Mouse (Mus musculus) adrenal gland, postnatal 10 days (tissue): ENCODE measurements around the gene Gm20721. TPM values are rescaled to one million over a fixed set of nuclear protein-coding genes. Genes with fewer than 3 reads are reported as not detected.

Source experiments
- DNase-seq: peaks from one replicate; pipeline ENCODE4 v3.0.0; 2021; ENCODE audit warnings: mixed read lengths
- total RNA-seq, 2 experiments: library from RNA; stranded (reverse); gene quantifications; 2 replicates each; pipeline ENCODE4 v1.2.3; 2021

The Gm20721 gene
- total RNA-seq, 2 experiments from 2014 or later = 6.2 to 6.8 TPM

- no peak for DNase-seq
Observed at GRCm38 (mm10) chr2:174298471-174298870, 48.0 kb downstream of the Gm20721 start.

- no peak for DNase-seq
Observed at GRCm38 (mm10) chr2:174297851-174298250, 48.7 kb downstream of the Gm20721 start.

- DNase-seq = peak; percentile 50
Observed at GRCm38 (mm10) chr2:174297086-174297571, 49.4 kb downstream of the Gm20721 start.

- DNase-seq = no peak
Observed at GRCm38 (mm10) chr2:174295900-174296465, 50.5 kb downstream of the Gm20721 start.

GRCm38 (mm10) chr2:174295175-174295899 lies 51.2 kb downstream of the Gm20721 start:
- peak; percentile 85 for DNase-seq

GRCm38 (mm10) chr2:174294457-174294856 lies 52.1 kb downstream of the Gm20721 start:
- DNase-seq = no peak

- DNase-seq = no peak
Observed at GRCm38 (mm10) chr2:174291662-174292030, 54.9 kb downstream of the Gm20721 start.

- no peak for DNase-seq
Observed at GRCm38 (mm10) chr2:174291029-174291661, 55.4 kb downstream of the Gm20721 start.

GRCm38 (mm10) chr2:174288673-174289430 lies 57.7 kb downstream of the Gm20721 start:
- no peak for DNase-seq

- DNase-seq = no peak
Observed at GRCm38 (mm10) chr2:174287921-174288320, 58.6 kb downstream of the Gm20721 start.

- DNase-seq = no peak
Observed at GRCm38 (mm10) chr2:174285921-174286470, 60.5 kb downstream of the Gm20721 start.

GRCm38 (mm10) chr2:174284807-174285457 lies 61.6 kb downstream of the Gm20721 start:
- DNase-seq = peak; percentile 16

- peak; percentile 61 for DNase-seq
Observed at GRCm38 (mm10) chr2:174284011-174284410, 62.5 kb downstream of the Gm20721 start, which contains the start of gene Gnas. Gene Gnas (plus strand): TSS chr2:174284320.

- no peak for DNase-seq
Observed at GRCm38 (mm10) chr2:174283341-174283740, 63.2 kb downstream of the Gm20721 start.

Other genes starting within 250 kb of the Gm20721 start
- 10 to 100 TPM; 67.9 to 82.2 TPM for gene Npepl1, start 236.4 kb downstream of the Gm20721 start, total RNA-seq
- 1,000 to 10,000 TPM; 5,524 to 6,088 TPM for gene Gnas, start 62.4 kb downstream of the Gm20721 start, total RNA-seq
- 10 to 100 TPM; 55.1 to 62.2 TPM for gene Nelfcd, start 69.1 kb upstream of the Gm20721 start, total RNA-seq
- 100 to 1,000 TPM; 114 to 138 TPM for gene Ctsz, start 92.3 kb upstream of the Gm20721 start, total RNA-seq
- 1 to 10 TPM; 1.0 to 1.3 TPM for gene Tubb1, start 104.0 kb upstream of the Gm20721 start, total RNA-seq
- gene Atp5e, start 117.4 kb upstream of the Gm20721 start, total RNA-seq = 100 to 1,000 TPM; 569 to 676 TPM
- 100 to 1,000 TPM; 171 to 172 TPM for gene Prelid3b, start 126.4 kb upstream of the Gm20721 start, total RNA-seq